Mouse (Mus musculus) fat pad, adult 2 months (tissue): ENCODE results near the gene Brwd1.
"Not testable (repeated sequence)": the region's sequence is repeated elsewhere in the genome, so short reads cannot be mapped to it uniquely, and the experiment has no call there.

Experiments used
- DNase-seq: peaks from one replicate; pipeline ENCODE4 v3.0.0-alpha.2; 2011; ENCODE audit warnings: low read depth, low spot score; ENCODE audit errors: extremely low read depth

The Brwd1 gene

GRCm38 (mm10) chr16:95990462-95991121 is 91.7 kb downstream of the Brwd1 start, which contains the start of gene Psmg1:
Gene Psmg1 (minus strand): TSS chr16:95990960.
- no peak for DNase-seq

- no peak for DNase-seq
These were observed 97.4 kb downstream of the Brwd1 start for GRCm38 (mm10) chr16:95984911-95985310.

- no peak for DNase-seq
These were observed 98.7 kb downstream of the Brwd1 start for GRCm38 (mm10) chr16:95983601-95984000.

- DNase-seq = no peak
These were observed 111.5 kb downstream of the Brwd1 start for GRCm38 (mm10) chr16:95970841-95971240.

- no peak for DNase-seq
These were observed 114.9 kb downstream of the Brwd1 start for GRCm38 (mm10) chr16:95967455-95967854.

GRCm38 (mm10) chr16:95964427-95965023 is 117.8 kb downstream of the Brwd1 start:
- DNase-seq = peak; percentile 39

GRCm38 (mm10) chr16:95961484-95961883 is 120.8 kb downstream of the Brwd1 start:
- DNase-seq = not testable (repeated sequence)

GRCm38 (mm10) chr16:95960689-95961088 is 121.6 kb downstream of the Brwd1 start:
- not testable (repeated sequence) for DNase-seq

GRCm38 (mm10) chr16:95958080-95958479 is 124.2 kb downstream of the Brwd1 start:
- no peak for DNase-seq

GRCm38 (mm10) chr16:95956618-95957017 is 125.7 kb downstream of the Brwd1 start:
- DNase-seq = no peak

GRCm38 (mm10) chr16:95955716-95956346 is 126.5 kb downstream of the Brwd1 start:
- no peak for DNase-seq

- no peak for DNase-seq
These were observed 128.0 kb downstream of the Brwd1 start for GRCm38 (mm10) chr16:95954341-95954740.

GRCm38 (mm10) chr16:95953159-95953650 is 129.1 kb downstream of the Brwd1 start:
- DNase-seq = no peak

GRCm38 (mm10) chr16:95951471-95951870 is 130.9 kb downstream of the Brwd1 start:
- DNase-seq = no peak

- DNase-seq = no peak
These were observed 136.7 kb downstream of the Brwd1 start for GRCm38 (mm10) chr16:95945389-95946311.

- DNase-seq = no peak
These were observed 139.1 kb downstream of the Brwd1 start for GRCm38 (mm10) chr16:95943186-95943585.
